1 mouse cellular context compared by ENCODE assay signal in the genomic region with DNA sequence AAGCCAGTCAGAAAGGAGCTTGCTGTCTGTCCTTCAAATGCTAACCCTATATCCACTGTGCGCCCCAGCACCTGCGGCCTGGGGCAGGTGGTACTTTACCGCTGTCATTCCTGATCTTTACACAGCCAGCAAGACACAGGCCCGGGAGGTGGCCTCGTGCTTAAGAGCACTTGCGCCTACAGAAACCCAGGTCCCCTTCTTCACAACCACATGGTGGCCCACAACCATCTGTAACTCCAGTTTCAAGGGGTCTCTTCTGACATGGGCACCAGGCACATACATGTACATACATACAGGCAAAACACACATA.
A peak's percentile ranks its signal among the peaks of the same experiment; 100 is the strongest.
TF ChIP-seq lines count a peak whose summit lies in the region.

No protein-coding gene starts in this region.

TF ChIP-seq in MEL, 35 proteins besides CTCF, POLR2A, EP300 and RAD21:
- no peak; the same call in 1 of the 2 replicates for TF ChIP-seq NELFE (IDR thresholded peaks at IDR 0.05; ENCODE audit: low read depth, low read length)
- peak; percentile 52; the same call in 1 of the 2 replicates for TF ChIP-seq MAX (IDR thresholded peaks at IDR 0.05; ENCODE audit: low read length)
- TF ChIP-seq E2F4 (IDR thresholded peaks at IDR 0.05; ENCODE audit: borderline replicate concordance, low read depth, low read length) = 0 out of 2 replicates have a peak, but pooled peaks have one; percentile 0
